Mouse (Mus musculus): ENCODE measurements around the gene Hilpda. TPM values are rescaled to one million over a fixed set of nuclear protein-coding genes. Genes with fewer than 3 reads are reported as not detected.

The Hilpda gene
- polyA plus RNA-seq, 1 experiment from 2014 or later: 23.4 TPM

DNA sequence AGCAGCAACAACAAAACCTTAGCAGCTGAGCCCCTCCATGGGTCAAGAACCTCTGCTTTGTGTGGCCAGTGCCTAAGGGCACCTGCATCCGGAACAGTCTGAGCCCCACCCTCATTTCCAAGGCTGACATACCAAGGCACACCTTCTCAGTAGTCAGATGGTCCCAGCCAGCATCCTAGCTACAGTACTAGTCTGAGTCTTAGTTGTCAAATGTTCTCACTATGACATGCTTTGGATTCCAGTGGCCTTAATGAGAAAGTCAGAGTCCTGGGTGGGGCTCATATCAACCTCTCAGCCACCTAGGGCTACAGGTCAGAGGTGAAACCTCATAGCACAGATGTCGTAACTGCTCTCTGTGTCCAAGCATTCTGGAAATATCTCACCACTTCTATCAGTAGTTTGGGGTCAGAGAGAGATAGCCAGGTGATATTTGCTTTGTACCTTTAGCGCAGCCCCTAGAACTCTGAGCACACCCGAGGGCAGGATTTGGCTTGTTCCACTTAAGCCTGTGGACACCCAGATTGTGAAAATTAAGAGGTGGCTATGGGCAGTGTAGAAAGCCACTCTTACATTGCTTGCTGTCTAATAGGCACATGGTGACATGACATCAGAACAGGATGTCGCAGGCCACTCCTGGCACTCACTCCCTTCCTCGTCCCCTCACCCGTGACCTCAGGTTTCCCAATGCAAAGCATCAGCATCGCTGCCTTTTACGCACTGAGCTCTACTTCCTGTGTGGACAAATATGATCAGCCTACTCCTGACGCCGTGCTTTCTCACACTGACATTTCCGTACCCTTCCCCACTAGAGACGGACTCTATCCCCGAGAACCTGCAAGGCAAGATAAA, 26.8 kb upstream of the Hilpda start:
- 26% methylated on average over 14 of the region's 14 CpGs for WGBS (ENCODE audit: insufficient replicate concordance)
- ATAC-seq (ENCODE audit: insufficient read depth): peak; percentile 51
- H3K9me3 ChIP-seq (replicated peaks): no peaks in the 10 kb centered on the region
- 0 out of 2 replicates have a peak, but pooled peaks cover 4% of the 10 kb centered on the region for H3K27me3 ChIP-seq
- H3K27ac ChIP-seq (replicated peaks): peak overlapping the region; percentile 65
- H3K9ac ChIP-seq: no peak overlapping the region
- H3K36me3 ChIP-seq (replicated peaks): no peaks in the 10 kb centered on the region
- H3K4me3 ChIP-seq (replicated peaks): no peak overlapping the region
- H3K4me1 ChIP-seq (replicated peaks): 0 out of 2 replicates have a peak, but pooled peaks cover 7% of the 10 kb centered on the region
- peak overlapping the region; percentile 20 for H3K4me2 ChIP-seq

DNA sequence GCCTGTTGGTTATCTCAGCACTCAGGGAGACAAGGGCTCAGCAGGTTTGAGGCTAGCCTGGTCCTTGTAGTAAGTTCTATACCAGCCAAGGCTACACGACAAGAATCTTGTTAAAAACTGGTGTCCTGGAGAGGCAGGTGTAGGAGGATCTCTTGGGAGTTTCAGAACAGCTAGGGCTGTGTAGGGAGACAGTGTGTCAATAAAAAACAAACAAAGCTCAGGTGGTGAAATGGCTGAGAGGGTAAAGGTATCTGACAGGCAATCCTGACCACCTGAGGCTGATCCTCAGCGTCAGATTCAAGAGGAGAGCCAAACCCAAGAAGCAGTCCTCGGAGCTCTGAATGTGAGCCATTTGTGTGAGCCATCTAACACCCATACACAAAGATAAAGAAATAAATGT, 26.1 kb upstream of the Hilpda start:
- Histone ChIP-seq H3K9ac (no peak overlapping the region), H3K36me3 (replicated peaks) (no peaks in the 10 kb centered on the region), H3K27ac (replicated peaks) (peak overlapping the region; percentile 65), H3K27me3 (0 out of 2 replicates have a peak, but pooled peaks cover 4% of the 10 kb centered on the region), H3K4me2 (peak overlapping the region; percentile 20), H3K9me3 (replicated peaks) (no peaks in the 10 kb centered on the region), H3K4me1 (replicated peaks) (0 out of 2 replicates have a peak, but pooled peaks cover 7% of the 10 kb centered on the region), H3K4me3 (replicated peaks) (no peak overlapping the region)
- 43% methylated on average over 3 of the region's 3 CpGs for WGBS (ENCODE audit: insufficient replicate concordance)
- peak; percentile 50 for ATAC-seq (ENCODE audit: insufficient read depth)

DNA sequence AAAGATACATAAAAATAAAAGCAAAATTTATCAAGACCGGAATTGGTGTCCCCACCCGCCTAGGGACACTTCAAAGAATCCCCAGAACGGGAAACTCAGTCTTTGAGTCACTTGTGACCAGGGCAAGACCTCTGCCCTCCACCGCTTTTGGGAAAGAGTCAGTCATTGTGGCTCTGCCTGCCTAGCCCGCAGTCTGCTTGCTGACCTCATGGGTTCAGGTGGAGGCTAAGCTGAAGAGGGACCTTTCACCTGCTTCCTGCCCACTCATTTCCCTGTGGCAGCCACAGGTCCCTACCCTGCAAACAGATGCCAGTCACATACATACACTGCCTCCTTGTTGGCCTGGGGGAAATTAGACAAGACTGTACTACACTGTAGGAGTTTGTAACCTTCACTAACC, 25.7 kb upstream of the Hilpda start:
- 41% methylated on average over 5 of the region's 5 CpGs for WGBS (ENCODE audit: insufficient replicate concordance)
- Histone ChIP-seq H3K4me2 (no peak overlapping the region), H3K9ac (no peak overlapping the region), H3K4me1 (replicated peaks) (0 out of 2 replicates have a peak, but pooled peaks cover 7% of the 10 kb centered on the region), H3K27ac (replicated peaks) (peak overlapping the region; percentile 65; the same call in 1 of the 2 replicates), H3K27me3 (0 out of 2 replicates have a peak, but pooled peaks cover 4% of the 10 kb centered on the region), H3K36me3 (replicated peaks) (no peaks in the 10 kb centered on the region), H3K9me3 (replicated peaks) (no peaks in the 10 kb centered on the region), H3K4me3 (replicated peaks) (no peak overlapping the region)
- peak; percentile 33 for ATAC-seq (ENCODE audit: insufficient read depth)

DNA sequence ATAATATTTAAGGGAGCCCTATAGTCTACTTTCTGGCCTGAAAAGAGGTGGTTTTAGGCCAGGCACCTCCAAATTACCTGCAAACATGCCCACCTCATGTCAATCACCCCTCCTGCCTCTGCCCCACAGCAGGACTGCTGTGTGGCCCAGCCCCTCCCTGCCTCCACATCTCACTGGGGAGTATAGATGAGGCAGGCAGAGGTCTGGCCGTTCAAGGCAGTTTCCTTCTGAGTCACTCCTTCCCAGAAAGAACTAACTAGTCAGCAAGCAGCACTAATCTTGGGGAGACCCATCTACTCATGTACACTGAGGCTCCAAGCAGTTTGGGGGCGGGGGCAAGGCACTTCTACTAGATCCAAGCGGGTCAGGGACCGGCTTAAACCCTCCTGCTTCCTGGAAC, 25.2 kb upstream of the Hilpda start:
- no peak for ATAC-seq (ENCODE audit: insufficient read depth)

DNA sequence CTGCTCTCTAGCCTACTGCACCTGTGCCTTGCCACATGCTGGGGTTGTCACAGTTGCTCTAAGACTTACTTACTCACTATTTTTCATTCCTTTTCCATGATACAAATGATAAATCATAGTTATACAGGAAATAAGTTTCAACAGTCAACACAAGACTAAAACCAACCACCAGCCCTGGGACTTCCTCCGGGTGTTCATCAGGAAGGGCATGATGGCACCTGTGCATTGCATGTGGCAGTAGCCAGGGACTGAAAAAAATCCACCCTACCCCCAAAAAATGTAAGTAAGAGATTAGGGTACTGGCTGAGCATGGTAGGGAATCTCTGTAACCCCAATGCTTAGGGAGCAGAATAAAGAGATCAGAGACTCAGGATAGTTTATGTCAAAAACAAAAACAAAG, 12.9 kb upstream of the Hilpda start:
- no peak overlapping the region for H3K27ac ChIP-seq (replicated peaks)
- no peak overlapping the region for H3K4me3 ChIP-seq (replicated peaks)
- H3K27me3 ChIP-seq: no peaks in the 10 kb centered on the region; the same call in 1 of the 2 replicates
- H3K36me3 ChIP-seq (replicated peaks): no peaks in the 10 kb centered on the region
- H3K4me1 ChIP-seq (replicated peaks): no peaks in the 10 kb centered on the region
- no peak for ATAC-seq (ENCODE audit: insufficient read depth)
- no peak overlapping the region for H3K9ac ChIP-seq
- no peak overlapping the region for H3K4me2 ChIP-seq
- no peaks in the 10 kb centered on the region for H3K9me3 ChIP-seq (replicated peaks)
- 37% methylated on average over 1 of the region's 1 CpGs for WGBS (ENCODE audit: insufficient replicate concordance)

More for the DNA sequence above, 25.2 kb upstream of the Hilpda start:
- Histone ChIP-seq H3K36me3 (replicated peaks) (no peaks in the 10 kb centered on the region), H3K9me3 (replicated peaks) (no peaks in the 10 kb centered on the region), H3K4me1 (replicated peaks) (0 out of 2 replicates have a peak, but pooled peaks cover 7% of the 10 kb centered on the region), H3K4me3 (replicated peaks) (no peak overlapping the region), H3K27me3 (0 out of 2 replicates have a peak, but pooled peaks cover 4% of the 10 kb centered on the region), H3K27ac (replicated peaks) (no peak overlapping the region), H3K9ac (no peak overlapping the region), H3K4me2 (no peak overlapping the region)
- WGBS (ENCODE audit: insufficient replicate concordance): 53% methylated on average over 4 of the region's 4 CpGs

DNA sequence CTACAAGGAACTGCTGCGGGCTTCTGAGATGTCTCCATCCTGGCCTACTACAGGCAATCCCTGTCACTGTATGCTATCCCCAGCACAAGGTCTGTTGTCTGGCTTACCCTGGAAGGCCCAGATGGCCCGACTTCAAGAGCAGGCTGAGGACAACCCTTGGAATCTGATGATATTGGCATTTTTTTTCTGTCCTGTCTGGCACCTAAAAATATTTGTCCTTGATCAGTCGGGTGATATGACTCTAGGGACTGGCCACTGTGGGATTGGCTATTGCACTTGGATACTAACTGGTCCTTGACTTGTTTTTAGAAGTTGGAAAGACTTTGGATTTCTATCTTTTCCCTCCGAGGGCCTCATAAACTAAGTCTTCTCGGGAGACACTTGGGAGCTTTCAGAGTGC, 10.5 kb upstream of the Hilpda start:
- no peak overlapping the region for H3K9ac ChIP-seq
- H3K27me3 ChIP-seq: no peaks in the 10 kb centered on the region; the same call in 1 of the 2 replicates
- no peaks in the 10 kb centered on the region for H3K36me3 ChIP-seq (replicated peaks)
- H3K9me3 ChIP-seq (replicated peaks): no peaks in the 10 kb centered on the region
- WGBS (ENCODE audit: insufficient replicate concordance): 51% methylated on average over 5 of the region's 5 CpGs
- H3K4me1 ChIP-seq (replicated peaks): no peaks in the 10 kb centered on the region
- no peak for ATAC-seq (ENCODE audit: insufficient read depth)
- no peak overlapping the region for H3K27ac ChIP-seq (replicated peaks)
- no peak overlapping the region for H3K4me2 ChIP-seq
- no peak overlapping the region for H3K4me3 ChIP-seq (replicated peaks)

DNA sequence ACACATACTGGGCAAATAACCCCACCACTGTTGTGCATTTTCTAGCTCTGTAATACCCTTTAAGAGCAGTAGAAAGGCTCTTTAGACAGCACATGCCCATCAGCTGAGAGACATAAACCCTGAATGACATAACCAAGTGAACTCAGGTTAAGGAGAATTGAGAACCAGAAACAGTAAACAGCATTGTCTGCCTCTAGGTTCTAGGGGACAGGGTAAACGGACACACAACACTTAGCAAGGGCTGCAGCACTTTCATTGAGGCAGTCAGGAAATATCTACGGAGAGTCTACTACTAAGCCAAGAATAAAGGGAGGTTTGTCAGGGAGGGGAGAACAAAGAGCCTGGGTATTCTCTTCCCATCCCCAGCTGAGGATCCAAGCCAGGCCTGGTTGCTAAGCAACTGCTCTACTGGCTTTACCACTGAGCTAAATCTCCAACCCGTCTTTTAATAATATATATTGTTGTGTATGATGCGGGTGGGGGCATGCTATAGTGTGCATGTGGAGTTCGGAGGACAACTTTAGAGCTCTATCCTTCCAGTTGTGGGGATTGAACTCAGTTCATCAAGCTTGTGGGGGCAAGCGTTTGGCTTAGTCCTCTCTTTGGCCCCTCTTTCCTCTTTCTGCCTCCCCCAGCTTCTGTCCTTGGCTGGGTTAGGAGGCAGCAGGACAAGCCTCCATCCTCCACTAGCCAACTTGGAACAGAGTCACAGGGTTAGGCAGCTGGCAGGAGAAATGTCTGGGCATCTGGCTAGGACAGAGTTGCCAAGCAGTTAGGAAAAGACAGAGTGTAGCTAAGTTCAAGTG, 8.4 kb upstream of the Hilpda start:
- Histone ChIP-seq H3K4me2 (no peak overlapping the region), H3K27ac (replicated peaks) (no peak overlapping the region), H3K4me1 (replicated peaks) (no peaks in the 10 kb centered on the region), H3K9me3 (replicated peaks) (no peaks in the 10 kb centered on the region), H3K36me3 (replicated peaks) (no peaks in the 10 kb centered on the region), H3K27me3 (no peaks in the 10 kb centered on the region), H3K9ac (no peak overlapping the region), H3K4me3 (replicated peaks) (no peak overlapping the region)
- WGBS (ENCODE audit: insufficient replicate concordance): 52% methylated on average over 6 of the region's 6 CpGs
- ATAC-seq (ENCODE audit: insufficient read depth): no peak

DNA sequence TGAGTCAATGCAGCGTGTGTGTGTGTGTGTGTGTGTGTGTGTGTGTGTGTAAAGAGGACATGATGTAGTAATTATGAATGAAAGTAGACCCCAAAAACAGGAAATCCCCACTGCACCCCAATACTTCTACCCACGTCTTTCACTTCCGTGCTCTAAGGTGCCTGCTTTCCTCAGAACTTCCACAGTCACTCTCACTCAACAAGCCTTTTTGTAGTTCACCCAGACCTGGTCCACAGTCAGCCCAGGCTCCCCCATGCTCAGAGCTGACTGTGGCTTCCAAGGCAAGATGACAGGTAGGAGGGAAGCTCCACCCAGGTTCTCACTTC, 7.9 kb upstream of the Hilpda start:
- WGBS (ENCODE audit: insufficient replicate concordance): 54% methylated on average over 3 of the region's 3 CpGs
- ATAC-seq (ENCODE audit: insufficient read depth): no peak

DNA sequence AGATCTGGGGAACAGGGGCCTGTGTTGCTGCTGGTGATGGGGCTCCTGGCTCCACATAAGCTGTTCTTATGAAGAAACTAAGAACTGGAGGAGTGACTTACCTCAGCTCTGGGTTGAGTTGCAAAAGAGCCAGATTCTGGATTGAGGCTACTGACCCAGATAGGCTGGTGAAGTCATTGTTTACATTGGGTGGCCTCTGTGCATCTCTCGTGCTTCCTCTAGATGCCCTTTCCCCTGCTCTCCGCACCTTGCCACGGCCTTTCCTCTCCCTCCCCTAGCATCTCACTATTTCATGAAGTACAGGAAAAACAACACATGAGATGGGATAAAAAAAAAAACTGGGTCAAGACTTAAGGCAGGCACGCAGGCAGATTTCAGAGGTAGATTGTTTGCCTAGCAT, 5.4 kb upstream of the Hilpda start:
- 39% methylated on average over 4 of the region's 4 CpGs for WGBS (ENCODE audit: insufficient replicate concordance)
- Histone ChIP-seq H3K4me2 (no peak overlapping the region), H3K27ac (replicated peaks) (0 out of 2 replicates have a peak overlapping the region, but pooled peaks have one; percentile 45), H3K36me3 (replicated peaks) (no peaks in the 10 kb centered on the region), H3K4me1 (replicated peaks) (peaks cover 3% of the 10 kb centered on the region; the same call in 1 of the 2 replicates), H3K9me3 (replicated peaks) (no peaks in the 10 kb centered on the region), H3K4me3 (replicated peaks) (no peak overlapping the region), H3K27me3 (peaks cover 12% of the 10 kb centered on the region), H3K9ac (no peak overlapping the region)
- peak; percentile 62 for ATAC-seq (ENCODE audit: insufficient read depth)

More for the DNA sequence above, 7.9 kb upstream of the Hilpda start:
- Histone ChIP-seq H3K27me3 (no peaks in the 10 kb centered on the region), H3K4me3 (replicated peaks) (no peak overlapping the region), H3K9me3 (replicated peaks) (no peaks in the 10 kb centered on the region), H3K36me3 (replicated peaks) (no peaks in the 10 kb centered on the region), H3K27ac (replicated peaks) (no peak overlapping the region), H3K9ac (no peak overlapping the region), H3K4me1 (replicated peaks) (no peaks in the 10 kb centered on the region), H3K4me2 (no peak overlapping the region)

DNA sequence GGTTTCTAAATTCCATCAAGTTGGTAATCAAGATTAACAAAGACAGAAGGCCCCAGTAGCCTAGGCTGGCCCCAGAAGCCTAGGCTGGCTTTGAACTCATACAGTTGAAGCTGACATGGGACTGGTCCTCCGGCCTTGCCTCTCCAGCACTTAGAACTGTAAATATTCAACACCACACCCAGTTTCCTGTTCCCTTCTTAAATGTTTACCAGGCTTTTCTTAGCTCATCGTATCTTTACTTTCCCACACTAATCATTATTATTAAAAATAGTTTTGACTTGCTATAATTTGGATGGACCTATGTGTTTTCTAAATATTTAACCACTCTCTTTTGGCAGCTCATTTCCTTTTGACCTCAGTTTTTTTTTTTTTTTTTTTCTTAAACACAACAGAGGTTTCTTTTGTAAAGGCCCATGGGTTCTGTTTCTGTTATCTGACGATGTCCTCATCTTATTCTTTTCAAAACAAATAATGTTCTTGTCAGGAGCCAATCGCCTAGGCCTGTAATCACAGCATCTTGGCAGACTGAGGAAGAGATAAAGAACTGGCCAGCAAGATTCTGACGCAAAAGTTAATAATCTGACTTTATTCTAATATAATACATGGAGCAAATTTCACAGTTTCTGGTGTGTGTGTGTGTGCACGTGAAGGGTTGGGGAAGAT, 3.2 kb upstream of the Hilpda start:
- Histone ChIP-seq H3K4me3 (replicated peaks) (no peak overlapping the region), H3K9me3 (replicated peaks) (no peaks in the 10 kb centered on the region), H3K27ac (replicated peaks) (no peak overlapping the region), H3K4me1 (replicated peaks) (peaks cover 20% of the 10 kb centered on the region), H3K36me3 (replicated peaks) (no peaks in the 10 kb centered on the region), H3K9ac (no peak overlapping the region), H3K4me2 (no peak overlapping the region), H3K27me3 (peaks cover 12% of the 10 kb centered on the region)
- no peak for ATAC-seq (ENCODE audit: insufficient read depth)
- WGBS (ENCODE audit: insufficient replicate concordance): 54% methylated on average over 6 of the region's 6 CpGs
